Mouse (Mus musculus) c-Kit-positive CD71-positive TER-119-negative erythroid progenitor cells, embryonic 14.5 days (primary cell): ENCODE data around the gene Tuba1a.
"Not testable (repeated sequence)": the region's sequence is repeated elsewhere in the genome, so short reads cannot be mapped to it uniquely, and the experiment has no call there.

Experiments used
- DNase-seq: peaks from one replicate; pipeline ENCODE4 v3.0.0-alpha.2; 2013; ENCODE audit warnings: low read depth

Tuba1a gene

GRCm38 (mm10) chr15:98923031-98923537 lies 30.4 kb downstream of the Tuba1a start:
- DNase-seq = no peak

GRCm38 (mm10) chr15:98922581-98922980 lies 30.9 kb downstream of the Tuba1a start:
- DNase-seq = no peak

- DNase-seq = no peak
Observed at GRCm38 (mm10) chr15:98921510-98921909, 32.0 kb downstream of the Tuba1a start.

GRCm38 (mm10) chr15:98918499-98918895 lies 35.0 kb downstream of the Tuba1a start:
- not testable (repeated sequence) for DNase-seq

GRCm38 (mm10) chr15:98917538-98918498 lies 35.7 kb downstream of the Tuba1a start, which contains the start of gene Lmbr1l:
TSS of gene Lmbr1l (minus strand) at chr15:98918231.
- peak; percentile 98 for DNase-seq

GRCm38 (mm10) chr15:98917091-98917490 lies 36.4 kb downstream of the Tuba1a start:
- DNase-seq = no peak

GRCm38 (mm10) chr15:98916016-98916415 lies 37.5 kb downstream of the Tuba1a start:
- no peak for DNase-seq

GRCm38 (mm10) chr15:98914903-98915302 lies 38.6 kb downstream of the Tuba1a start:
- DNase-seq = no peak

GRCm38 (mm10) chr15:98904692-98905091 lies 48.8 kb downstream of the Tuba1a start:
- DNase-seq = no peak

GRCm38 (mm10) chr15:98902600-98902999 lies 50.9 kb downstream of the Tuba1a start:
- DNase-seq = no peak

- DNase-seq = no peak
Observed at GRCm38 (mm10) chr15:98901530-98901929, 52.0 kb downstream of the Tuba1a start.
